Mouse (Mus musculus) right cerebral cortex, postnatal 10 days (tissue): Measurements from ENCODE around the gene Xpo4.
"Not testable (repeated sequence)": the region's sequence is repeated elsewhere in the genome, so short reads cannot be mapped to it uniquely, and the experiment has no call there.

ENCODE experiments used
- DNase-seq, 2 experiments: peaks; one replicate each; pipeline ENCODE4 v3.0.0; 2021; ENCODE audit warnings: low spot score in 2 of 2

Gene Xpo4

DNA sequence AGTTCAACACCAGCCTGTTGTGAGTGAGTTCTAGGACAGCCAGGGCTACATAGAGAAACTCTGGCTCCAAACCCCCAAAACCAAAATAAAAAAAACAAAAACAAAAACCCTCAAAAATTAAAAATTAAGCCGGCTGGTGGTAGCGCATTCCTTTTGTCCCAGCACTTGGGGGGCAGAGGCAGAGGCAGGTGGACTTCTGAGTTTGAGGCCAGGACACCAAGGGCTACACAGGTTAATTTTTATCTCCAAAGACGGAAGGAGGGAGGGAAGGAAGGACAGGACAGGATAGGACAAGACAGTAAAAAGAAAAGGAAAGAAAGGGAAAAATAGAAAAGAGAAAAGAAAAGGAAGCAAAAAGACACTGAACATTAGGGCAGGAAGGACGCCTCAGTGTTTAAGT lies 17.5 kb upstream of the Xpo4 start:
- no peak for DNase-seq

- DNase-seq: peak; percentile 87 to 92
Measured at GRCm38 (mm10) chr14:57679958-57680535, 14.8 kb upstream of the Xpo4 start.

DNA sequence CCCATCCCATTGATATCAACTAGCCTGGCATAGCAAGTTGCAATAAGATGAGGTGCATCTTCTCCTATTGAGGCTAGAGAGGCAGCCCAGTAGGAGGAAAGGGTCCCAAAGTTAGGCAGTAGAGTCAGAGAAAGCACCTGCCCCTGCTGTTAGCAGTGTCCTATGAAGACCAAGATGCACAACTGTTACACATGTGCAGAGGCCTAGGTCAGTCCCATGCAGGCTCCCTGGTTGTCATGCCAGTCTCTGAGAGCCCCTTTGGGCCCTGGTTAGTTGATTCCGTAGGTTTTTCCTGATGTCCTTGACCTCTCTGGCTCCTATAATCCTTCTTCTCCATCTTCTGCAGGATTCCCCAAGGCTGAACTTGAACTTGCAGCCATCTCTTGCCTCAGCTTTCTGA lies 14.3 kb upstream of the Xpo4 start:
- no peak for DNase-seq

GRCm38 (mm10) chr14:57675481-57675880 lies 10.3 kb upstream of the Xpo4 start:
- DNase-seq: no peak

DNA sequence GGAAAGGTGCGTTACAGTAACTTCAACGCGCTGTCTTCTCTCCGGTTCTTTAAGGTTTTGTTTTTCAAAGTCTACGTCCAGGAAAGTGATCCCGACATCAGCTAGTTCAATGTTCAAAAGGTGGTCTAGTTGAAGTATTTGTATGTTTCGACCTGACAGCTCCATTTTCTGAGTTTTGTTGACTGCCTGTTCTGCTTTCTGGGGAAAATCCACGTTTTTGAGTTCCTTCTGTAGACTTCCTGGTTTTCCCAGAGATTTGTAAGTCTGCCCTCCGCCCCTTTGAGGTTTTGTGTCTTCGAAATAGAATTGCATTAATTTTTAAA lies 359 bp upstream of the Xpo4 start:
- no peak for DNase-seq

GRCm38 (mm10) chr14:57664311-57664821 lies 864 bp downstream of the Xpo4 start:
- peak in 1 of 2 experiments; percentile 23 for DNase-seq

DNA sequence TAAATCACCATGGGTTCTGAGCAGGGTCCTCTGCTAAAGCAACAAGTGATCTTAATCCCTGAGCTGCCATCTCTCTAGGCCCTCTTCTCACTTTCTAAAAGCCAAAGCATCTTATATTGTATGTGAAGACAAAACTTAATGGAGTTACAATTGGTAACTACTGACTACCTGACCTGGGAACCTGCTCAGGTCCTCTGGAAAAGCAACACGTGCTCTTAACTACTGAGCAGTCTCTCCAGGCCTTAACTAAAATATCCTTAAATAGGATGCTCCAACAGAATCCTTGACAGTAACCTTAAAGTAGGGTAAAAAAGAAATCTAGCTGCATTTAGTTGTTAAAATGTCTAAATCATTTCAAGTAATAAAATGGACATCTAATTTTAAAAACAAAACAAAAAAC lies 1.6 kb downstream of the Xpo4 start:
- DNase-seq: no peak

- no peak for DNase-seq
Measured at GRCm38 (mm10) chr14:57658301-57658700, 6.9 kb downstream of the Xpo4 start.

GRCm38 (mm10) chr14:57657500-57657899 lies 7.7 kb downstream of the Xpo4 start:
- DNase-seq: no peak

GRCm38 (mm10) chr14:57656519-57656918 lies 8.7 kb downstream of the Xpo4 start:
- not testable (repeated sequence) for DNase-seq

DNA sequence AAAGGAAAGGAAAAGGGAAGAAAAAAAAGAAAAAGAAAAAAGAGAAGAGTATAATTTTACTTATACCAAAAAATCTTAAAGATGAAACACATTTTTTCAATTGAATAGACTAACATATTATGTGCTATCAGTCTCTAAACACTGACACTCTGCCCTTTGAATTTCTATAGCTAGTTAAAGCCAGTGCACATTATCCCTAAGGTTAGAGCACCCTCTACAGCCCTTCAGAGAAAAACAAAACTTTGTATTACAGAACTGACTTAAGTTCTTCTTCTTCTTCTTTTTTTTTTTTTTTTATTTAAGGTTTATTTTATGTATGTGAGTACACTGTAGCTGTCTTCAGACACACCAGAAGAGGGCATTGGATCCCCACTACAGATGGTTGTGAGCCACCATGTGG lies 15.7 kb downstream of the Xpo4 start:
- no peak for DNase-seq

DNA sequence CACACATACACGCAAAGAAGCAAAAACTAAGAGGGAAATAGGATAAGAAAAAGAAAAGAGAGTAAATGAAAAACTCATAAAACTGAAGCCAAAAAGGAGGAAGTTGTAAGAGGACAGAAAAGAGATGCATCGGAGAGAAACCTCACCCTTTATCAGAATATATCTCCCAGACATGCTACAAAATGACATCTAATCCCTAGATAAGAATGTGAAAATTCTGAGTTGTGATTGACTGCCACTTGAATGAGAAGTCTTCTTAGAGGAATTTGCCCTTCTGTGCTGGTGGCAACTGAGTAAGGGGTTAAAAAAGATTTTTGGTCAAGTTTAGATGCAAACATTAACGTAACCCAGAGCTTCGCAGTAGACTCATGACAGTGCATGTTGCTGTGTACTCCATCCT lies 19.1 kb downstream of the Xpo4 start:
- DNase-seq: no peak

- DNase-seq: no peak
Measured at GRCm38 (mm10) chr14:57639153-57639552, 26.1 kb downstream of the Xpo4 start.

GRCm38 (mm10) chr14:57634141-57634540 lies 31.1 kb downstream of the Xpo4 start:
- DNase-seq: no peak

GRCm38 (mm10) chr14:57629595-57629994 lies 35.6 kb downstream of the Xpo4 start:
- DNase-seq: no peak

- no peak for DNase-seq
Measured at GRCm38 (mm10) chr14:57622934-57623333, 42.3 kb downstream of the Xpo4 start.

GRCm38 (mm10) chr14:57621699-57622098 lies 43.5 kb downstream of the Xpo4 start:
- no peak for DNase-seq

DNA sequence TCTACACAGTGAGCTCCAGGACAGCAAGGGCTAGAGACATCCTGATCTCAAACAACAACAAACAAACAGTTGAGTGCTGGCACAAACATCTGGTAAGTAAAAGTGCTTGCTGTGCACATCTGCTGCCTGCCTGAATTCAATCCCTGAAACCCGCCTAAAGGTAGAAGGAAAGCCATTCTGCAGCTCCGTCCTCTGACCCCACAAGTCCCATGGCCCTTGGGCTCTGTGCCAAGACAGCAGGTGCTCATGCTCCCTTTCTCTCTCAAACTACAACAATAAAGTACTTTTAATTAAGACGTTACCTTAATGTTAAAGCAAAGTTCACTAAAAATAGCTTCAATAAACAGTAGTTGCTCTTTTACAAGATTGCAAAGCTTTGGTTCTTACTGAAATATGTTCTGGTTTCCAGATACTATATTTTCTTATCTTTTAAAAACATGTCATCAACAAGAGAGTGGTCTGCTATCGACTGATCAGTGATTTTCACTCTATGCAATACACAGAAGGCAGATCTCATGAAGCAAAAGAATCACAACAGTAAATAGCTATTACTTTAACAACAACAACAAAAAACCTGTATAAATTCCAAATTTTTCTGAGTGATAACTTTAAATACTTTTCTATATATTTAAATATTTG lies 44.5 kb downstream of the Xpo4 start:
- no peak for DNase-seq

DNA sequence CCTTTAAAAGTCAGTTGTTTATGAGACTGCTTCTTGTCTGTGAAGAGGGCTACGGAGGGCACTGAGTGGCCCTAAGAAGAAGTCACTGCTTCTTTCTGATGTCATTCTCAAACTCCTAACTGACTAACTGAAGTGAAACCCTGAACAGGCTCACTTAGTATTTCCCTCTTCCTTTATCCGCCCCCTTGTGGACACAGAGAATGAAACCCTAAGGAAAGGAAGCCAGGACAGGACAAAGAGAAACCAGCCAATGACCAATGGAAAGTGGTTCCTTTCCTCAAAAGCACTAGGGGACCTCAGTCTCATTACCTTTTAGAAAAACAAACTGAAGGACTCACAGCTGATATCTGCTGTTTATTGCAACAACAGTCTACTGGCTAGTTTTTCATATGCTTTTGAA lies 45.7 kb downstream of the Xpo4 start:
- peak in 1 of 2 experiments; percentile 37 for DNase-seq

DNA sequence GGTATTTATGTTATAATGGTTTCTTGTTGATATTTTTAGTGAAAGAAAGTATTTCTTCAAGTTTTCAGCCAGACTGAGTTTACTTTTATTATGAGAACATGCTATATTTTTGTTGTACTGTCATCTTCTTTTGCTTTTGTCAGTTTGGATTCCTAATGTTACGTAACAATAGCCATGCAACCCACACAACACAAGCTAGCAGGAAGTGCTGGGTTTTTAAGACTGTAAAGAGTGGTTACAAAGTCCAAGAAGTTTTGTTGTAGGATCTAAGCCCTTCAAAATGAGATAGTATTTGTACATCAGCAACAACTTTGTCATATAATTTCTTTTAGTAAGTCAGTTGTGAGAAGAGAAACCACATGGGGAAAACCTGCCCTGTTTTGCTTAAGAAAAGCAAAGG lies 47.6 kb downstream of the Xpo4 start:
- no peak for DNase-seq

DNA sequence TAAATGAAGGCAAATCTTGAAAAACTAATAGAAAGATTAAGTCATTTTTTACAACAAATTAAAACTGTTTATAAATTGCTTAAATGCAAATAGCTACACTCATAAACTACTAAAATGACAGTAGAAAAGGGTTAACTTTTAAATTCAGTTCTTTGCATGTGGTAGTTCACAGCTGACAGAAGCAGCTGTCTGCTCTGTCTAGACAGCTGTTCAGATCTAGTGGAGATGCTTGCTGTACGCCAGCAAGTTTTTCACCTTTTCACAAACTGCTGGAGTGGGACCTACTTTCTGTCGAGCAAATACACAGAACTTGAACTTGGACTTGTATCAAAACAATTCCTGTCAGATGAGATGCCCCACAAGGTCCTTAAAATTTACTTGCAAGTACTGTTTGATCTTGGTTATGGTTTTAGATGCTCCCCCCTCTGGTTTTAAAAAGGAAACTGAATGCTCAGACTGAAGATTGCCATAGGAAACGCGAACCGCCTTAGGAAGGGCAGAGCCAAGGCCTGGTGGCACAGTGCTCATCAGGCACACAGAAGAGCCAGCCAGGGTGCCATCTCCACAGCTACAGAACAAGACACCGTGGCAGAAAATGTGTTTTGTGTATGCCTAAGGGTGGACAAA lies 48.8 kb downstream of the Xpo4 start:
- no peak for DNase-seq

- no peak for DNase-seq
Measured at GRCm38 (mm10) chr14:57615828-57616227, 49.4 kb downstream of the Xpo4 start.

DNA sequence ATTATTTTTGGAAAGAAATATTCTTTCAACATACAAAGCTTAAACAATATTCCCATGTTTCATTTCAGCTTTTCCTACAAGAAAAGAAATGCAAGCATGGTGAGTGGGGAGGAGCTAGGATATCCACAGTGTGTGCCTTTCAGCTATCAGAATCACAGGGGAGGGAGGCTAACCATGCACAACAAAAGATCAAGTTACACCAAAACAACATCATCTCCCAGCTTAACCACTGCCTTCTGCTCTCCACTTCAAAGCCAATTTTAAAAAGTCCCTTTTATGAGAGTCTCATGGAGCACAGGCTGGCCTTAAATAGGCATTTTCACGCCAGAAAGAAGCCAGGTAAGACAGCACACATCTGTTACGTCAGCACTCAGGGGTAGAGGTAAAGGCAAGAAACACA lies 54.2 kb downstream of the Xpo4 start:
- DNase-seq: no peak
